ENCODE assay signal across 8 mouse cellular contexts in genomic region chr14:54191594-54192461, GRCm38 (mm10).
DNase-seq lines count a peak whose midpoint lies in the region; ATAC-seq lines count a peak whose summit lies in the region.

No protein-coding gene starts in this region.

- H3K27me3 ChIP-seq in heart, embryonic 13.5 days (replicated peaks) = no peaks in the 10 kb centered on the region

- DNase-seq in frontal cortex, postnatal 25 days (ENCODE audit: low spot score in 2 of 2) = no peak
- DNase-seq in cerebellum, adult 18-20 months = peak; percentile 16 to 19
- peak; percentile 14 for DNase-seq in kidney, postnatal 14 days
- DNase-seq in right cerebral cortex, postnatal 10 days (ENCODE audit: low spot score in 2 of 2) = peak; percentile 54 to 61
- DNase-seq in adrenal gland, adult 18-20 months (ENCODE audit: low spot score in 2 of 2) = no peak

- no peaks in the 10 kb centered on the region for H3K9me3 ChIP-seq in heart, embryonic 13.5 days

- H3K27ac ChIP-seq in heart, embryonic 13.5 days (replicated peaks) = peak overlapping the region; percentile 74

- no peak overlapping the region for H3K9ac ChIP-seq in heart, embryonic 13.5 days

- H3K4me1 ChIP-seq in heart, embryonic 13.5 days = peaks cover 82% of the 10 kb centered on the region

- no peak overlapping the region for H3K4me3 ChIP-seq in heart, embryonic 13.5 days

- 69% methylated on average over 18 of the region's 18 CpGs for WGBS in heart, embryonic 13.5 days

- no peaks in the 10 kb centered on the region for H3K36me3 ChIP-seq in heart, embryonic 13.5 days

- H3K4me2 ChIP-seq in heart, embryonic 13.5 days = no peak overlapping the region

- peak; percentile 45 for ATAC-seq in frontal cortex, adult (ENCODE audit: low TSS enrichment)
- no peak for ATAC-seq in heart, embryonic 13.5 days (ENCODE audit: extremely low read depth, insufficient number of reproducible peaks, low FRiP score, low TSS enrichment)
- no peak for ATAC-seq in erythroid progenitor cell, adult 5-6 weeks (replicated peaks; ENCODE audit: low FRiP score, poor library complexity, severe bottlenecking)

Comparison
In these comparisons a context has a peak if more than half of its experiments do, and no peak if none do; other contexts are left out.
1. DNase-seq: peak in cerebellum, adult 18-20 months (2 of 2), kidney, postnatal 14 days (single experiment) and right cerebral cortex, postnatal 10 days (2 of 2); none in frontal cortex, postnatal 25 days (0 of 2) and adrenal gland, adult 18-20 months (0 of 2).